Mouse (Mus musculus) limb, embryonic 14.5 days (tissue): Measurements from ENCODE around the gene Ptk7. TPM values are rescaled to one million over a fixed set of nuclear protein-coding genes. Genes with fewer than 3 reads are reported as not detected.

ENCODE experiments used
- ATAC-seq: fragments of 200-750 bp; cut with Nextera tagmentation; 2 replicates; pipeline ENCODE4 v1.8.0; 2017; ENCODE audit warnings: low read depth, moderate number of reproducible peaks, moderate TSS enrichment; ENCODE audit not compliant: low FRiP score
- DNase-seq: peaks from one replicate; pipeline ENCODE4 v3.0.0-alpha.2; 2015; ENCODE audit warnings: low spot score
- H3K27ac ChIP-seq: fragments of 300-500 bp; sonication (generic); replicated peaks from 2 replicates; pipeline ENCODE4 v1.5.1; 2014; ENCODE audit warnings: low read depth, mild to moderate bottlenecking, low read length, moderate library complexity, mixed read lengths
- H3K27me3 ChIP-seq: fragments of 300-500 bp; sonication (generic); 2 replicates; pipeline ENCODE4 v1.6.1; 2014; ENCODE audit warnings: low read length, mixed read lengths; ENCODE audit not compliant: control insufficient read depth, insufficient read depth
- H3K36me3 ChIP-seq: fragments of 300-500 bp; sonication (generic); 2 replicates; pipeline ENCODE4 v1.6.1; 2014; ENCODE audit warnings: mild to moderate bottlenecking, low read length, moderate library complexity, mixed read lengths; ENCODE audit not compliant: control insufficient read depth, insufficient read depth
- H3K4me1 ChIP-seq: fragments of 300-500 bp; sonication (generic); 2 replicates; pipeline ENCODE4 v1.6.1; 2014; ENCODE audit warnings: antibody characterized with exemption, low read length, mixed read lengths; ENCODE audit not compliant: control insufficient read depth, insufficient read depth
- H3K4me2 ChIP-seq: fragments of 300-500 bp; sonication (generic); replicated peaks from 2 replicates; pipeline ENCODE4 v1.6.1; 2014; ENCODE audit warnings: low read depth, mild to moderate bottlenecking, low read length, moderate library complexity; ENCODE audit not compliant: severe bottlenecking
- H3K4me3 ChIP-seq: fragments of 300-500 bp; sonication (generic); replicated peaks from 2 replicates; pipeline ENCODE4 v1.5.1; 2014; ENCODE audit warnings: low read length
- H3K9ac ChIP-seq: fragments of 300-500 bp; sonication (generic); 2 replicates; pipeline ENCODE4 v1.6.1; 2014; ENCODE audit warnings: mild to moderate bottlenecking, low read depth, low read length, moderate library complexity; ENCODE audit not compliant: severe bottlenecking
- H3K9me3 ChIP-seq: fragments of 300-500 bp; sonication (generic); 2 replicates; pipeline ENCODE4 v1.6.1; 2016; ENCODE audit warnings: low read length; ENCODE audit not compliant: control insufficient read depth
- POLR2A ChIP-seq: fragments of 200-500 bp; IDR thresholded peaks from 2 replicates; pipeline ENCODE4 v1.8.0; 2012; ENCODE audit warnings: inconsistent platforms, mild to moderate bottlenecking, moderate library complexity, borderline replicate concordance; ENCODE audit not compliant: insufficient read depth, insufficient read length; ENCODE audit errors: extremely low read depth
- WGBS: fragments of 180-500 bp; shearing (Covaris S2); extraction: QIAGEN DNeasy Blood & Tissue Kit; methylation state at CpG from one replicate; pipeline ENCODE4 v1.1.7; 2014; 5-methylcytosine and 5-hydroxymethylcytosine counted together
- polyA plus RNA-seq, 2 experiments: library from polyadenylated mRNA; depleted of rRNA in 1 of 2; stranded (reverse) in 1 of 2; unstranded in 1 of 2; fragments of >200 nt; fragmentation: Nextera tagmentation in 1 of 2; extraction: Ambion mirVana in 1 of 2; gene quantifications; 2 replicates each; pipeline versions ENCODE4 v1.2.1 to v1.2.3; 2012 to 2014

Gene Ptk7
- polyA plus RNA-seq, 2 experiments, result 73.8 to 89.4 TPM

- DNase-seq, result peak; percentile 75
- Histone ChIP-seq H3K36me3 (peaks cover 21% of the 10 kb centered on the region; the same call in 1 of the 2 replicates), H3K9ac (peak overlapping the region; percentile 95; the same call in 1 of the 2 replicates), H3K27me3 (no peaks in the 10 kb centered on the region), H3K27ac (peak overlapping the region; percentile 93), H3K4me3 (peak overlapping the region; percentile 99), H3K9me3 (no peaks in the 10 kb centered on the region), H3K4me1 (peaks cover 46% of the 10 kb centered on the region), H3K4me2 (peak overlapping the region; percentile 84)
- no peak for TF ChIP-seq POLR2A
- peak; percentile 66 for ATAC-seq
- 5% methylated on average over 12 of the region's 12 CpGs for WGBS
These were observed 559 bp upstream of the Ptk7 start for GRCm38 (mm10) chr17:46629685-46630441.

GRCm38 (mm10) chr17:46628471-46628790, 873 bp downstream of the Ptk7 start:
- TF ChIP-seq POLR2A, result no peak
- peaks cover 60% of the 10 kb centered on the region for H3K4me1 ChIP-seq
- DNase-seq (no peak), ATAC-seq (no peak)
- no peaks in the 10 kb centered on the region for H3K27me3 ChIP-seq
- H3K9ac ChIP-seq, result peak overlapping the region; percentile 95
- WGBS, result 2% methylated on average over 13 of the region's 13 CpGs
- peak overlapping the region; percentile 84 for H3K4me2 ChIP-seq
- H3K27ac ChIP-seq, result peak overlapping the region; percentile 93
- peak overlapping the region; percentile 99 for H3K4me3 ChIP-seq
- H3K9me3 ChIP-seq, result no peaks in the 10 kb centered on the region
- H3K36me3 ChIP-seq, result peaks cover 16% of the 10 kb centered on the region; the same call in 1 of the 2 replicates

GRCm38 (mm10) chr17:46627409-46627808, 1.9 kb downstream of the Ptk7 start:
- peaks cover 16% of the 10 kb centered on the region; the same call in 1 of the 2 replicates for H3K36me3 ChIP-seq
- no peaks in the 10 kb centered on the region for H3K9me3 ChIP-seq
- TF ChIP-seq POLR2A, result no peak
- peaks cover 70% of the 10 kb centered on the region for H3K4me1 ChIP-seq
- peak overlapping the region; percentile 84 for H3K4me2 ChIP-seq
- peak overlapping the region; percentile 99 for H3K4me3 ChIP-seq
- ATAC-seq (no peak), DNase-seq (no peak)
- 10% methylated on average over 6 of the region's 6 CpGs for WGBS
- peak overlapping the region; percentile 95; the same call in 1 of the 2 replicates for H3K9ac ChIP-seq
- H3K27me3 ChIP-seq, result no peaks in the 10 kb centered on the region
- no peak overlapping the region; the same call in 1 of the 2 replicates for H3K27ac ChIP-seq

GRCm38 (mm10) chr17:46624598-46624997, 4.7 kb downstream of the Ptk7 start:
- peak overlapping the region; percentile 55; the same call in 1 of the 2 replicates for H3K27ac ChIP-seq
- no peaks in the 10 kb centered on the region for H3K27me3 ChIP-seq
- peak overlapping the region; percentile 37 for H3K4me2 ChIP-seq
- H3K9me3 ChIP-seq, result no peaks in the 10 kb centered on the region
- no peak for ATAC-seq
- TF ChIP-seq POLR2A, result no peak
- peak overlapping the region; percentile 44 for H3K9ac ChIP-seq
- DNase-seq, result no peak
- H3K4me3 ChIP-seq, result 0 out of 2 replicates have a peak overlapping the region, but pooled peaks have one; percentile 4
- H3K36me3 ChIP-seq, result peaks cover 8% of the 10 kb centered on the region; the same call in 1 of the 2 replicates
- 32% methylated on average over 12 of the region's 12 CpGs for WGBS
- peaks cover 81% of the 10 kb centered on the region for H3K4me1 ChIP-seq

- Histone ChIP-seq H3K4me1 (peaks cover 86% of the 10 kb centered on the region), H3K27me3 (no peaks in the 10 kb centered on the region), H3K4me2 (peak overlapping the region; percentile 37), H3K4me3 (0 out of 2 replicates have a peak overlapping the region, but pooled peaks have one; percentile 4), H3K27ac (peak overlapping the region; percentile 55; the same call in 1 of the 2 replicates), H3K9ac (peak overlapping the region; percentile 44), H3K36me3 (peaks cover 8% of the 10 kb centered on the region; the same call in 1 of the 2 replicates), H3K9me3 (no peaks in the 10 kb centered on the region)
- 21% methylated on average over 10 of the region's 10 CpGs for WGBS
- DNase-seq (peak; percentile 48), ATAC-seq (no peak)
- no peak for TF ChIP-seq POLR2A
These were observed 5.3 kb downstream of the Ptk7 start for GRCm38 (mm10) chr17:46623819-46624557.
